Mouse (Mus musculus) lung, postnatal 0 days (tissue): ENCODE data around the gene Nosip. TPM values are rescaled to one million over a fixed set of nuclear protein-coding genes. Genes with fewer than 3 reads are reported as not detected.

Source experiments
- ATAC-seq: fragments of 200-750 bp; cut with Nextera tagmentation; 2 replicates; pipeline ENCODE4 v1.8.0; 2017; ENCODE audit warnings: moderate library complexity
- DNase-seq: peaks from one replicate; pipeline ENCODE4 v3.0.0-alpha.2; 2016; ENCODE audit warnings: low spot score
- H3K27ac ChIP-seq: fragments of 300-500 bp; sonication (generic); 2 replicates; pipeline ENCODE4 v1.5.1; 2014; ENCODE audit warnings: antibody characterized with exemption, mild to moderate bottlenecking, low read length, mixed read lengths
- H3K27me3 ChIP-seq: fragments of 300-500 bp; sonication (generic); replicated peaks from 2 replicates; pipeline ENCODE4 v1.6.1; 2014; ENCODE audit warnings: low read length, mixed read lengths; ENCODE audit not compliant: insufficient read depth
- H3K36me3 ChIP-seq: fragments of 300-500 bp; sonication (generic); 2 replicates; pipeline ENCODE4 v1.6.1; 2014; ENCODE audit warnings: low read length, mixed read lengths; ENCODE audit not compliant: insufficient read depth
- H3K4me1 ChIP-seq: fragments of 300-500 bp; sonication (generic); 2 replicates; pipeline ENCODE4 v1.6.1; 2014; ENCODE audit warnings: antibody characterized with exemption, low read depth, low read length, mixed read lengths; ENCODE audit not compliant: insufficient read depth
- H3K4me2 ChIP-seq: fragments of 300-500 bp; sonication (generic); replicated peaks from 2 replicates; pipeline ENCODE4 v1.6.1; 2014; ENCODE audit warnings: low read depth, mild to moderate bottlenecking, low read length, moderate library complexity, mixed read lengths
- H3K4me3 ChIP-seq: fragments of 300-500 bp; sonication (generic); 2 replicates; pipeline ENCODE4 v1.5.1; 2014; ENCODE audit warnings: low read depth, low read length
- H3K9ac ChIP-seq: fragments of 300-500 bp; sonication (generic); replicated peaks from 2 replicates; pipeline ENCODE4 v1.6.1; 2014; ENCODE audit warnings: low read depth, mild to moderate bottlenecking
- H3K9me3 ChIP-seq: fragments of 300-500 bp; sonication (generic); 2 replicates; pipeline ENCODE4 v1.6.1; 2016; ENCODE audit warnings: low read length, mixed read lengths
- CTCF ChIP-seq: IDR thresholded peaks from 2 replicates; pipeline ENCODE4 v1.5.1; 2016; ENCODE audit warnings: antibody characterized with exemption, mild to moderate bottlenecking
- EP300 ChIP-seq: IDR thresholded peaks from 2 replicates; pipeline ENCODE4 v1.6.1; 2016; ENCODE audit warnings: antibody characterized with exemption, mild to moderate bottlenecking, control low read depth
- WGBS: fragments of 180-500 bp; shearing (Covaris S2); extraction: QIAGEN DNeasy Blood & Tissue Kit; methylation state at CpG from one replicate; pipeline ENCODE4 v1.1.7; 2014; 5-methylcytosine and 5-hydroxymethylcytosine counted together
- polyA plus RNA-seq: library from polyadenylated mRNA; unstranded; fragments of >200 nt; fragmentation: Nextera tagmentation; extraction: Ambion mirVana; gene quantifications from 2 replicates; pipeline ENCODE4 v1.2.1, GENCODE M21; 2015

The Nosip gene
- polyA plus RNA-seq, 1 experiment from 2014 or later: 62.8 TPM

DNA sequence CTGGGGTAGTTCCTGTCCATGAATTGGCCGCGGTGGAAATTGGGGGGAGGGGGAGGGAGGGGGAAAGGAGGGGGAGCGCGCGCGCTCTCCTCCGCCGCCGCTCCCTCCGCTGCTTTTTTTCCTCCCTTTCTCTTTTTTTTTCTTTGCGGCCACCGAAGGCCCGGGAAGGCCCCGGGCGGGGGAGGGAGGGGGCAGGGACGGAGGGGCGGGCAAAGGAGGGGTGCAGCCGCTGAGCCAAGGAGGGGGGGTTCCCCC, 9.4 kb upstream of the Nosip start, which contains the start of gene Prr12:
TSS of gene Prr12 (minus strand) at position 20 of the 255 bp plus-strand sequence.
- TF ChIP-seq EP300: no peak
- no peak for TF ChIP-seq CTCF
- DNase-seq (no peak), ATAC-seq (peak; percentile 11)
- no CpG with 5 or more reads among the region's 18 CpGs for WGBS
- H3K27ac ChIP-seq: peak within 1 kb of the TSS; percentile 93
- peak within 1 kb of the TSS; percentile 90 for H3K4me2 ChIP-seq
- peak within 1 kb of the TSS; percentile 76 for H3K9ac ChIP-seq
- H3K4me3 ChIP-seq: peak within 1 kb of the TSS; percentile 90
- no peaks in the 10 kb centered on the region for H3K9me3 ChIP-seq
- no peaks in the 10 kb centered on the region for H3K27me3 ChIP-seq
- H3K4me1 ChIP-seq: peaks cover 7% of the 10 kb centered on the region; the same call in 1 of the 2 replicates
- H3K36me3 ChIP-seq: peaks cover 14% of the 10 kb centered on the region

DNA sequence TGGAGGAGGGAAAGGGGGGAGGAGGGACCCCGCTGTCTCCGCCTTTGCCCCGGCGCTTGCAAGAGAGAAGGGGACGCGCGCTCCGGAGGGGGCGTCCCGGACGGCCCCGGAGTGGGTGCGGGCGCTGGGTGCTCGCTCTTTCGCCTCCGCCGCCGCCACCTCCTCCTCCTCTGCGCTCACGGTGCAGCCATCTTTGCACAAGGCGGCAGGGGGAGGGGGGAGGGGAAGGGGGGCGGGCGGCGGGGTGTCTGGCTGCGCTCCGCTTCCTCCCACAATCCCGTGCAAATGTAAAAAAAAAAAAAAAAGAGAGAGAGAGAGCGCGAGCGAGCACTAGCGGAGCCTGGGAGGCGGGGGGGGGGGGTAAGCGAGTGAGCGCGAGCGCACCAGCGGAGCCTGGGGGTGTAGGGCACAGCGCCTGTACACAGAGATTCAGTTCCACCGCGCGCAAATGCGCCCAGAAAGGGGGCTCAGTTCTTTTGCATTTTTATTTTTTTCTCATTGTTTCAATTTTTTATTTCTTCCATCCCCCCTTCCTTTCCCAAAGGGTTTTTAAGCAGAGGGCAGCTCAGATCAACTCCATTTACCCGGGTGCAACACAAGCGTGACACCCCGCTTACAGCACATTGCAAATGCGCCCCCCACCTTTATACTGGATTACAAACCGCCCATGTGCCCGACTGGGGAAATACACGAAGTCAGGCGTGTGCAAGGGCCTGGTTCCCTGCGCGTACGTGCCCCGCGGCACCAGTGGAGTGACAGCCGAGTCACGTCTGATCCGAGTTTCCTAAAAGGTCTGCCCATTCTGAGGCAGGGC, 8.9 kb upstream of the Nosip start:
- no peaks in the 10 kb centered on the region for H3K27me3 ChIP-seq
- H3K9me3 ChIP-seq: no peaks in the 10 kb centered on the region
- peak overlapping the region; percentile 90 for H3K4me3 ChIP-seq
- H3K36me3 ChIP-seq: peaks cover 17% of the 10 kb centered on the region
- peak overlapping the region; percentile 76 for H3K9ac ChIP-seq
- peak overlapping the region; percentile 93 for H3K27ac ChIP-seq
- TF ChIP-seq CTCF (no peak), EP300 (peak; percentile 9; the same call in 1 of the 2 replicates)
- ATAC-seq (peak; percentile 54), DNase-seq (peak; percentile 86)
- peak overlapping the region; percentile 90 for H3K4me2 ChIP-seq
- WGBS: under 1% methylated on average over 33 of the region's 59 CpGs
- peaks cover 7% of the 10 kb centered on the region; the same call in 1 of the 2 replicates for H3K4me1 ChIP-seq

DNA sequence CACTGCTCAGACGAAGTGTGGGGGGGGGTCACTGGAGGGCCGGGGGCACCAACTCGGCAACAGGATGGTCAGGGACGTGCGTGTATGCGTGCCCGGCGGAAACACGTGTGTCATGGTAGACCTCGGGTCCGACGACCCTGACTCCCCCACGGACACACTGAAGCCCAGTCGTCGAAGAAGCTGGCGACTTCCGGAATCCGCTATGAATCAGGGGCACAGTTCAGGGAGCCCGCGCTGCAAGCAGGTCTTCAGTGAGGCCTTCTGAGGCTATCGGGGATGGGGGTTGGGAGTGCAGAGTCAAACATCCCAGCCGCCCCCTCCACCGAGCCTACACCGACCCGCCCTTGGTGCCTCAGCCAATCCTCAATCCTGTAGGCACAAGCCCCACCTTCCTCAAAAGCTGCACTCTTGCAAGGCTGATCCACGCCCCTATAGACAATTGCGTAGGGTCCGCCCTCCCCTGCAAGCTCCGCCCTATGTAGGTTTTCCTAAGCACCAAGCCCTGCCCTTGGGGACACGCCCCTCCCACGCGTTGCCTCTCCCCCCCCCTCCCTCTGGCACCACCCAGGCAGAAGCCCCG, 8.2 kb upstream of the Nosip start:
- under 1% methylated on average over 33 of the region's 33 CpGs for WGBS
- H3K27me3 ChIP-seq: no peaks in the 10 kb centered on the region

DNA sequence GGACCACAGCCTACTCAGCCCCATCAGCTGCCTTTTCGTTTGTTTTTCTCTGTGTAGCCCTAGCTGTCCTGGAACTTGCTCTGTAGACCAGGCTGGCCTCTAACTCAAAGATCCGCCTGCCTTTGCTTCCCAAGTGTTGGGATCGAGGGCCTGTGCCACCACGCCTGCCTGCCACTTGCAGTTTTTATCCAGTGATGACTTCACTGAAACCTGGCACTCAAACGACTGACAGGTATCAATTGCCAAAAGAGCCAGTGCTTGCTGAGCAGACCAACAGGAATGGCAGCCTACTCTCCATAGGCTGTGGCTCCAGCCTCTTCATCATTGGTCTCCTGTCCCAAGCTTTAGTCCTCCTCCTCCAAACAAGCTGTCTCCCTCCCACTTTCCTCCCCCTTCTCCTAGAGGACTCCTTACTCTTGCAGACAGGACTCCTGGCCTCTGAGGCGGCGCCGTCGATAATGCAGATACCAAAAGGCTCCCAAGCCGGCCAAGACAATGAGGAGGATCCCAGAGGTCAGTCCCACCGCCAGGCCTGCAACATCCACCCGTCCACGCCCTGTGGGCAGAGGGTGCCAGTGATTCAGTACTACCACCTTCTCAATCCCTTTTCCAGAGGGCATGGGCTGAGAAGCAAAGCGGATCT, 5.8 kb upstream of the Nosip start:
- 55% methylated on average over 14 of the region's 14 CpGs for WGBS
- Histone ChIP-seq H3K27ac (no peak overlapping the region), H3K9me3 (no peaks in the 10 kb centered on the region), H3K36me3 (0 out of 2 replicates have a peak, but pooled peaks cover 4% of the 10 kb centered on the region), H3K27me3 (no peaks in the 10 kb centered on the region), H3K4me1 (peaks cover 7% of the 10 kb centered on the region; the same call in 1 of the 2 replicates), H3K4me3 (no peak overlapping the region), H3K4me2 (no peak overlapping the region), H3K9ac (no peak overlapping the region)
- no peak for TF ChIP-seq EP300
- TF ChIP-seq CTCF: no peak
- ATAC-seq (no peak), DNase-seq (no peak)

More for the DNA sequence above, 8.2 kb upstream of the Nosip start:
- DNase-seq (peak; percentile 99), ATAC-seq (peak; percentile 95)
- peak overlapping the region; percentile 90 for H3K4me3 ChIP-seq
- TF ChIP-seq CTCF: no peak
- TF ChIP-seq EP300: no peak
- peaks cover 15% of the 10 kb centered on the region for H3K36me3 ChIP-seq
- H3K27ac ChIP-seq: peak overlapping the region; percentile 93
- peak overlapping the region; percentile 41 for H3K9ac ChIP-seq
- H3K9me3 ChIP-seq: no peaks in the 10 kb centered on the region
- H3K4me1 ChIP-seq: peaks cover 7% of the 10 kb centered on the region; the same call in 1 of the 2 replicates
- peak overlapping the region; percentile 90 for H3K4me2 ChIP-seq

DNA sequence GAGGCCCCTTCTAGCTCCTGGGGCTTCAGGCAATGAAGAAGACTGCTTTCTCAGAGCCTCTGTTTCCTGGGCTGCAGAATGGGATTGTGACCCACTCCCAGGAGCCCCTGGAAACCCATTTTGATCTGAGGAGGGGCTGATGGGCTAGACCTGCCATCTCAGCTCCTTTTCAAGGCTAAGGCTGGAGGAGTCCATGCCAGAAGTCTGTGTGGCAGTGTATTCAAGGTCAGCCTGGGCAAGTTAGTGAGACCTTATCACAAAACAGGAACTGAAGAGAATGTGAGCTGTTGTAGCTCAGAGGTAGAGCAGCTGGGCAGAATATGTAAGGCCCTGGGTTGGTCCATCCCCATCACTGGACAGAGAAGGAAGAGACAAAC, 5.3 kb upstream of the Nosip start:
- no peak for TF ChIP-seq CTCF
- TF ChIP-seq EP300: no peak
- Histone ChIP-seq H3K9me3 (no peaks in the 10 kb centered on the region), H3K27ac (no peak overlapping the region), H3K4me1 (peaks cover 3% of the 10 kb centered on the region; the same call in 1 of the 2 replicates), H3K27me3 (no peaks in the 10 kb centered on the region), H3K36me3 (0 out of 2 replicates have a peak, but pooled peaks cover 4% of the 10 kb centered on the region), H3K4me3 (no peak overlapping the region), H3K4me2 (no peak overlapping the region), H3K9ac (no peak overlapping the region)
- no peak for ATAC-seq
- DNase-seq: no peak
